Mouse (Mus musculus): ENCODE results near the gene Fthl17d.
A peak's percentile ranks its signal among the peaks of the same experiment; 100 is the strongest.
"Not testable (repeated sequence)": the region's sequence is repeated elsewhere in the genome, so short reads cannot be mapped to it uniquely, and the experiment has no call there.

The Fthl17d gene

GRCm38 (mm10) chrX:8986655-8987054, at the start of gene Fthl17d:
Fthl17d (minus strand) TSS chrX:8986755.
- not testable (repeated sequence) for DNase-seq (ENCODE audit: low read depth in 2 of 2, low spot score in 2 of 2)

- DNase-seq (ENCODE audit: low read depth in 2 of 2, low spot score in 2 of 2) = not testable (repeated sequence)
These were observed 46.6 kb upstream of the Fthl17d start, which contains the start of gene Fthl17e for GRCm38 (mm10) chrX:9033193-9033592. Fthl17e (plus strand) TSS chrX:9033493.

GRCm38 (mm10) chrX:9019481-9019880, 32.9 kb upstream of the Fthl17d start:
- DNase-seq (ENCODE audit: low read depth in 2 of 2, low spot score in 2 of 2) = no peak

- DNase-seq (ENCODE audit: low read depth in 2 of 2, low spot score in 2 of 2) = no peak
These were observed 29.5 kb upstream of the Fthl17d start for GRCm38 (mm10) chrX:9016079-9016478.

GRCm38 (mm10) chrX:8976459-8976858, 10.1 kb downstream of the Fthl17d start, which contains the start of gene Fthl17c:
Fthl17c (minus strand) TSS chrX:8976559.
- not testable (repeated sequence) for DNase-seq (ENCODE audit: low read depth in 2 of 2, low spot score in 2 of 2)

- not testable (repeated sequence) for DNase-seq (ENCODE audit: low read depth in 2 of 2, low spot score in 2 of 2)
These were observed 21.9 kb downstream of the Fthl17d start for GRCm38 (mm10) chrX:8964618-8965017.

GRCm38 (mm10) chrX:8962875-8963274, 23.7 kb downstream of the Fthl17d start, which contains the start of gene Fthl17b:
Fthl17b (minus strand) TSS chrX:8962975.
- DNase-seq (ENCODE audit: low read depth in 2 of 2, low spot score in 2 of 2) = not testable (repeated sequence)

GRCm38 (mm10) chrX:8948130-8948805, 38.3 kb downstream of the Fthl17d start:
- peak; percentile 3 to 29 for DNase-seq (ENCODE audit: low read depth in 2 of 2, low spot score in 2 of 2)

GRCm38 (mm10) chrX:8944041-8944440, 42.5 kb downstream of the Fthl17d start:
- DNase-seq (ENCODE audit: low read depth in 2 of 2, low spot score in 2 of 2) = no peak

Data from CD8-positive naive resting alpha-beta T cell, adult 2 months (primary cell).